Mouse (Mus musculus) monocyte, adult 5-6 weeks (primary cell): ENCODE measurements around the gene Ahnak. TPM values are rescaled to one million over a fixed set of nuclear protein-coding genes. Genes with fewer than 3 reads are reported as not detected.
A peak's percentile ranks its signal among the peaks of the same experiment; 100 is the strongest.

ENCODE experiments used
- ATAC-seq: fragments of 153-309, 156-312 bp; replicated peaks from 2 replicates; pipeline ENCODE4 v1.8.0; 2017; ENCODE audit warnings: mild to moderate bottlenecking; ENCODE audit not compliant: low TSS enrichment, insufficient number of reproducible peaks, severe bottlenecking, poor library complexity, low FRiP score
- total RNA-seq: library from RNA; stranded (forward); fragments of 200-1000, 200-491, 200-594 nt; gene quantifications from 3 replicates; pipeline ENCODE4 v1.2.3, GENCODE M21; 2017

Ahnak gene
- total RNA-seq, 1 experiment from 2014 or later, result 414 TPM

DNA sequence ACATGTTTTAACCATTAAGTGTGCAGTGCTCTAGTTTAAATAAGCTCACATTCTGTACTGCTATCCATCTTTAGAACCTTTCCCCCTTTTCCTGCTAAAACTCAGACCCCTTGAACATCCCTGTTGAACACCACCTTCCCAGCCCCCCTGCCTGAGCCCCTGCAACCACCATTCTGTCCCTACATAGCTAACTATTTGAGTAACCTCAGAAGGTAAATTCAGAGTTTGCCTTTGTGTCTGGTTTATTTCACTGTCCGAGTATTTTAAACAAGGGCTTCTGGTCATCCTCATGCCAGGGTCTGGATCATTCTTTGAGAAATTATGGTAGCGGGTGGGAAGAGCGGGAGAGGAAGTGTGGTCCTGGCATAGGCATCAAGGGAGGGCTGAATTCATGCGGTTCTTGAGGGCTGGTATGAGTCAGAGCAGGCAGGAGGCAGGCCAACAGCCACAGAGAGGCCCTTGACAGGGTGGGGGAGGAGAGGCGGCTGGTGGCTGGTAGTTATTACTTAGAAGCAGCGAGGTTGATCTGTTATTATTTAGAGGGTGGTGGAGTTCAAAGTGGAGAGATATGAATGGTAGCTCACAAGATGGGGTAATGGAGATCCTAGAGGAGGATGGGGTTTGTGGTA, 63.8 kb downstream of the Ahnak start:
- peak; percentile 88 for ATAC-seq

DNA sequence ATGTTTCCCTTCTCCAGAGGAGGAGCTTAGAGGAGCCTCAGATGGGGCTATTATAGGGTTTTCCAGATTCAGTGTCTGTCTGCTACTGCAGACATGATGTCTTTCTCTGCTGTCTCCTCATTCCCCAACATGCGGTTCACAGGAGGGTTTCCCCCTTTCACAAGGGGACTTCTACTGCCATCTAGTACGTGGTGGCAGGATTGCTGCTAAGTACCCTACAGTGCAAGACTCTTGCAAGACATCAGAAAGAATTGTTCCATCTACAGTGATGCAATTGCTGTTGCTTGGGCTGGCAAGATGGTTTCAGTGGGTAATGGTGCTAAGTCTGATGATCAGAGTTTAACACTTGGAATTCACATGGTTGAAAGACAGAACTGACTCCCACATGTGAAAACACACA, 66.1 kb downstream of the Ahnak start:
- ATAC-seq, result peak; percentile 67

DNA sequence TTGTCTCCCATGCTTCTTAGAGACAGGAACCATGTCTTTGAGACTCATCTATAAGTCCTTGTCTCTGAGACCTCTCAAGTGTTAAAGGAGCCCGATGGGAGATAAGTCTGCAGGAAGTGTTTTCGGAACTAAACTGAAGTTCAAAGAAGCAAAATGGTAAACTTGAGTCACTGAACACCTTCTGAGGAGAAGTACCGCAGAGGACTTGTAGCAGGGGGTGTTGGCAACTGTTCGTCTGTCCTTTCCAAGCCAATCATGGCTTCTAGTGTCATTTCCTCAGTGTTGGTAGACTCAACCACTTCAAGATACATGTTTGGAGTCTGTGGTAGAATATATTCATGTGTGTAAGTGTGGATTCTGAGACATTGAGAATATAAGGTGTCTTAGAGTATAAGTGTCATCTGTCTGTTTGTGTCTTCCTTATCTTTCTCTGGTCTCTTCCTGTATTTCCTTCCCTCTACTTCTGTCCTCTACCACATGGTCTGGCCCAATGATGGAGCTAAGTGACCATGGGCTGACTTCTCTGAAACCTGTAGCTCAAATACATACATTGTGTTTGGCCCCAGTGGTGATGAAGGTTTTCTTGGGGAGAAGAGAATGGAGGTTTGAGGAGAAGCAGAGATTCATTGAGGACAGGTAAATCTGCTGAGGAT, 66.7 kb downstream of the Ahnak start:
- no peak for ATAC-seq

DNA sequence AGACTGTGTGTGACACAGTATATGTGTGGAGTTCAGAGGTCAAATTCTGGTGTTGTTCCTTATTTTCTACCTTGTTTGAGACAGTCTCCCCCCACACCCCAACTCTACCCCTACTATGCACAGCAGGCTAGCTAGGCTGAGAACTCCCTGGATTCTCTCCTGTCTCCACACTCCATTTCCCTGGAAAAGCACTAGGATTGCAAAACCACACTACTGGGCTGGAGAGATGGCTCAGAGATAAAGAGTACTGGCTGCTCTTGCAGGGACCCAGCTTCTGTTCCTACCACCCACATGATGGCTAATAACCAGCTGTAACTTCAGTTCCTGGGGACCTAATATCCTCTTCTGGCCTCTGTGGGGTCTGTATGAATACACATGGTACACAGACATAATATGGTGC, 68.6 kb downstream of the Ahnak start:
- no peak for ATAC-seq

DNA sequence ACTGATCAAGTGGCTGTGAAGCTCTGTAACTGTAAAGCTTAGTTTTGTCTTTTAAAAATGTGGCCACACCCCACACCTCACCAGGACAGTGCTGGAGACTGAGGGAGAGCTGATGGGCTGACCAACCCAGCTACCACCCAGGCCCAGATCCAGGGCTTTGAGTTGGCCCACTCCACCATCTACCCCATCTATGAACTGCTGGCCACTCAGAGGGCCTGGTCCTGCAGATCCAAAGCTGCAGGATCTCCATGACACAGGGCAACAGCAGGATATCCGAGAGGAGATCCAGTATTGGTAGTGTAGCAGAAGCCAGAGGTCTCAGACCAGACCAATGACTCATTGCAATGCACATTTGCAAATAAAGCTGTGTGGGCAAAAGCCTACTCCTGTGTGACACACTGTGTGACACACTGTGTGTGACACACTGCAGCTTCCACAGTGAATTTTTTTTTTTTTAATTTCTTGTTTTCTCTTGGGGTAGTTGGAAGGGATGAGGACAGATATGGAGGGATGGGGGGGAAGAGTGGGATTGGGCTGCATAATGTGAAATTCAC, 69.3 kb downstream of the Ahnak start:
- ATAC-seq, result no peak

DNA sequence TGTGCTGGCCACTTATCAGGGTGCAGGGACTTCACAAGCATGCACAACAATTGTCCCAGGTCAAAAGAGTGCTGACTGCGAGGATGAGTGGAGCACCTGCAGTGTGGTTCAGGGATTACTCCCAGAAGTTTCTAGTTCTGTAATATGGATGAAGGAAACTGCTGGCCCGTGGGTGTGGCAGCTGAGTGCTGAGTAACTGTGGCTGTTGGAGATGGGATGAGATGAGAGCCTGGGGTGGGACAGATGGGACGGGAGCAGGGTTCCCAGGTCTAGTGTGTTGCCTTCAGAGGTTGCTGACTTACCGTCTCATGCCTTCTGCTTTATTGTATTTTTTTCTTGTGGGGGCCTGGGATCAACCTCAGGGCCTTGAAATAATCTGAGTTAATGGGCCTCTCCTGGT, 69.9 kb downstream of the Ahnak start:
- ATAC-seq, result no peak

DNA sequence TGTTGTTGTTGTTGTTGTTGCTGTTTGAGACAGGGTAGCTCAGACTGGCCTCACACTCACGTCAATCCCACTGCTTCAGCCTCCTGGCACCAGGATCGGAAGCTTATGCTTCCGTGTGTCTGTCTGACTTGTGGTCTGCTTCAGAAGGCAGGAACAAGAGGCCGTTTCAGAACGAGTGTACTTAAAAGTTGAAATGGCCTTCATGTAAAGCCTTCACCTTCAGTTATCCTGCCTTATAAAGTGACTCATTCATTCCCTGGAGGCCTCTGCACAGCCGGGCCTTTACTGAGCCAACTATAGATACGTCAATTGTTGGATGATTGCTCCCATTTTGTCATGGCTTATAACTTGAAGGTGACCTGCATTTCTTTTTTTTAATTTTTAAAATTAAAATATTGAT, 70.3 kb downstream of the Ahnak start:
- ATAC-seq, result no peak

DNA sequence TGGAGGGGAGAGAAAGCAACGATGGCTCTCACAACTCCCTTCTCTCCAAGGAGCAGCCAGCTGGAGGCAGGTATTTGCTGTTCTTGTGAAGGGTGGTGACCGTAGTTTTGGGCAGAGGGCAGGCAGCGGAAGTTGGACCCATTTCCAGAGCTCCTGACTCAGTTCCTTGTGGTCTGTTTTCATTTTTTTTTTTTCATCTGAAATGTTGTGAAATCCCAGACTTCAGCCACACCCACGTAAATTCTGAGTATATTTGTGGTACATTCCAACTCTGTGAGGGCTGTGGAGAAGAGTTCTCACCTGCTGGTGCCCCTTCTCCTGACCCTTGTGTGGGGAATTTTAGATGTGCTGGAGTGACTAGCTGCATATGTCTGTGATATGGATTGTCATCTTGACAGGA, 71.0 kb downstream of the Ahnak start:
- peak; percentile 37; the same call in 1 of the 2 replicates for ATAC-seq

DNA sequence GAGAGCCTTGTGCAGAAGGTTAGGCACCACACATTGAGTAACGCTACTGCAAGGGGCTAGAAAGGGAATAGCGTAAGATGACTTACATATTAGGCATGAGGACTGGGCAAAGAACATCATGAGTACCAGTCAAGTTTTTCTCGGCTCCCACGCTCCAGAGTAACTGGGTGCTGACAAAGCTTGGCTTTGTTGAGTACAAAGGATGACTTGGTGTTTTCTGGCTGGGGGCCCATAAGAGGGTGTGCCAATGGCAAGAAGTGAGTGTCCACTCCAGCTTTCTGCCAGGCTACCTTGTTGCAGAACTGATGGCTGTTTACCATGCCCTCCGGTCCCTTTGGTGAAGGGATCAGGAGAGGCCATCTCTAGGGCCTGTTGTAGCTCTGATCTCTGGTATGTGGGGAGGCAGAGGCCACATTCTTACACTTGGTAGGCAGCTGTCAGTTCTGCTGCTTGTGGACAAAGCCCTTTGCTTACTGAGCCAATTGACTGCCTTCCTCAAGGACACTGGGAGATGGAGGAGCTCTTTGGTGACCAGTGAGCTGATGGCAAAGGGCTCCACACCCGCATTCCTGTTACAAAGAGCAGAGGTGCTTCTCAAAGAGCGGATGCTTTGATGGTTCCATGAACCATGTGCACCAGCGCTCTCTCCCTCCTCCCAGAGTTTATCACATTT, 72.3 kb downstream of the Ahnak start:
- no peak for ATAC-seq

DNA sequence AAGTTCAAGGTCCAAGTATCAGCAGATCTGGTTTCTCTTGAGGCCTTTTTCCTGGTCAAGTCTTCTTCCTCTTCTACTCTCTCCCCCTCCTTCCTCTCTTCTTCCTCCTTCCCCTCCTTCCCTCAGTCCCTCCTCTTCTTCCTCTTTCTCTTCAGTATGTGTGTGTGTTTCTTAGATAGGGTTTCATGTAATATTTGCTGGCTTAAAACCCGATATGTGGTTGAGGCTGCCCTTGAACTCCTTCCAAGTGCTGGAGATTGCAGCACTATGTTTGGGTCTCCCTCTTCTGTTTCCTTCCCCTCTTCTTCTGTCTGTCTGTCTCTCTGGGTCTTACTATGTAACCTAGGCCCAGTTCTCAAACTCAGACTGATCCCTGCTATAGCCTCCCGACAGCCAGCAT, 73.7 kb downstream of the Ahnak start:
- no peak for ATAC-seq

DNA sequence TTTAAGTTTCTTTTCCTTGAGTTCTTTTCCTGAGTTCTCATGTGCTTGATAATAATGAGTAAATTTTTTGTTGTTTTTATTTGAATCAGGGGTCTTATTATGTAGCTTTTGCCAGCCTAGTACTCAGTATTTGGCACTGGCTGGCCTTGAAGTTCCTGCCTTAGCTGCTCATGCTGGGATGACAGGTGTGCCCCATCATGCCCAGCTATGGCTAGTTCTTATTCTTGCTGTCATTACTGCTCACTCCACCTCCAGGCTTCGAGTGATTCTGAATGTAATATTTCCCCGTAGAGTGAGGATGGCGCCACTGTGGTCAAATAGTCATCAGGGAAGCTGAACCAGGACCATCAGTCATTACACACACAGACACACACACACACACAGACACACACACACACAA, 74.7 kb downstream of the Ahnak start:
- ATAC-seq, result no peak

DNA sequence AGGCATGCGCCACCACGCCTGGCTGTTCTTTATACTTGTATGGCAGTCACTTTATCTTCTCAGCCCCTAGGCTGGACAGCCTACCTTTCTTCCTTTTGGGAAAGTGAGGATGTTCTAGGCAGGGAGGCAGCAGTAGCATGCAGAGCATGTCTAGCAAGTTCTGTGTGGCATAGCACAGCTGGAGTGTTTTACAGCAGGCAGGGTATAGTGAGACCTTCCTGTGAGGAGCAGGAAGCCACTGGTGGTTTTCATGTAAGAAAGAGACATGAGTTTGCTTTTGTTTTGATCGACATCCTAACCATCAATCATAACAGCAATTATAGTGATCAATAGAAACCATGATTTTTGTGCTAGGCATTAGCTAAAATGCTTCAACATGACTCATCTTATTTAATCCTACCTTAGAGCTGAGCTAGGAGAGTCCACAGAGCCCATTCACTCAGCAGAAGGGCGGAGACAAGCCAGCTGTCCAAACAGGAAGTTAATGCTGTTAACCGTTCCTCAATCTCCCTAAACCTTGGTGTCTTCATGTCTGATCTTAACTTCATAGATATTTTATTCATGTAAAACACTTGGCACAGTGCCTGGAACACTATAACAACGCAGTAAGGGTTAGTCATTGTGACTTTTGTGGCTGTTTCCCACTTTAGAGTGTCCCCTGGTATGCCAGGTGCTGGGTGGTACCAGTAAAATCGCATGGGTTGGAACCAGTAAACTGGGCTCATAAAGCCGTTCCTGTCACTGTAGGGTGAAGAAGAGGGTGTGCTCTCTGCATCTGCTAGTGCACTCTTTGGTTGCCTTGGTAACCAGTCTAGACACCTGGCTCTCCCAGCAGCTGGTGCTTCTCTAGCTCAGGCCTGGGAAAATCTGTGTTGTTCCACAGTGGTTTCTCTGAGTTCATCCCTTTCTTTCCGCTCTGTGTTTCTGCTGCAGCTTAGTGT, 76.8 kb downstream of the Ahnak start:
- peak; percentile 60 for ATAC-seq

DNA sequence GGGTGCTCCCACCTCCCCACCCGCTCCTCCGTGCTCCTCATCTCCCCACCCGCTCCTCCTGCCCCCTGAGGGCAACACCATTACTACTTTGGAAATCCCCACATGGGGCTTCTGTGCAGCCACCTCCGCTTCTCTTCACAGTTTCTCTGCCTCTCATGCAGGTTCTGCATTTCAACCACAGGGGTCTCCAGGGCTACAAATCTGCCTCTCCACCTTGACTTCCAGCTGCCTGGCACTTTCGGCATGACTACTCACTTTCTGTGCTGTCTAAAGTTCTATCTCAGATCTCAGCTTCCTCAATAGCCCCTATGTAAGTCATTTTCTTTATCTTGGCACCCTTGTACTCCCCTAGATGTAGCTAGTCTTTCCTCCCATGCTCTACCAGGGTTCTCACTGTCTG, 78.2 kb downstream of the Ahnak start:
- no peak for ATAC-seq

DNA sequence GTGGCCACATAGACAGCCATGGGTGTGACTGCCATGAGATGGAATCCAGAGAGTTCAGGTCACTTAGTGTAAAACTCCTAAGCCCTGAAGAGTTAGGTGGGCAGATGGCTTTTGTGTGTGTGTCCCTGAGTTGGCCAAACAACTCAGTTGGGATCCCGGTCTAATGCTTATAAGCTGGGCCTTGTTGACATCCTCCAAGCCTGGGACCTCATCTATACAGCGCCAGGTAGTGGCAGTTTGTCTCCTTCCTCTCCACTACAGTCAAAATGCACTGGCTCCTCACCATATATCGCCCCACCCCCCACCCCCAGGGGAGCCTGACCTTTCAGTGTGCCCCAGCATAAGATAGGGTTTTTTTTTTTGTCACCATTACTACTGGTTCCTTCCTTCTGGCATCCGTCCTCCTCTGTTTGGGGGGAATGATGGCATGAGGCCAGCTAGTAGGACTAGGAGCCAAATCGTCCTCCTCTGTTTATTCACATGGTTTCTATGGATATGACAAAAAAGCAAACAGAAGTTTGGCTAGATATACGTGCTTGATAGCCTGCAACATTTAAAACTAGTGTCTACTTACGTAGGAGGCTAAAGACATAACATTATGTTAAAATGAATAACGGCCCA, 80.7 kb downstream of the Ahnak start:
- ATAC-seq, result no peak

DNA sequence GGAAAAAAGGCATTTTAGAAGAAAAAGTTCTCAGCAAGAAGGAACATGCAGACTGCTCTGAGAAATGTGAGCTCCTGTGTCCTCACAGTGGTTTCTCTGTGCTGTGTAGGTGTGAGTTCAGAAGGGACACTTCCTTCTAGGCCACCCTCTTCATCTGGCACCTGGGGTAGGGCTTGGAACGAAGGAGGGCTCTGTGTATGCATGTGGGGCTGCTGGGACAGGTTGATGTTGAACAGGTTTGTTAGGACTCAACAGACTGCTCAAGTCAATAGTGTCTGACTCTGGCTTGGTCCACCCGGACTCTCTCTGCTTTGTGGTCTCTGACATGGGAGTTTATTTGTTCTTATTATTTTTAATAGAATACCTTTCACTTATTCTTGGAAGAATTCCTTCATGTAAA, 81.2 kb downstream of the Ahnak start:
- ATAC-seq, result no peak

DNA sequence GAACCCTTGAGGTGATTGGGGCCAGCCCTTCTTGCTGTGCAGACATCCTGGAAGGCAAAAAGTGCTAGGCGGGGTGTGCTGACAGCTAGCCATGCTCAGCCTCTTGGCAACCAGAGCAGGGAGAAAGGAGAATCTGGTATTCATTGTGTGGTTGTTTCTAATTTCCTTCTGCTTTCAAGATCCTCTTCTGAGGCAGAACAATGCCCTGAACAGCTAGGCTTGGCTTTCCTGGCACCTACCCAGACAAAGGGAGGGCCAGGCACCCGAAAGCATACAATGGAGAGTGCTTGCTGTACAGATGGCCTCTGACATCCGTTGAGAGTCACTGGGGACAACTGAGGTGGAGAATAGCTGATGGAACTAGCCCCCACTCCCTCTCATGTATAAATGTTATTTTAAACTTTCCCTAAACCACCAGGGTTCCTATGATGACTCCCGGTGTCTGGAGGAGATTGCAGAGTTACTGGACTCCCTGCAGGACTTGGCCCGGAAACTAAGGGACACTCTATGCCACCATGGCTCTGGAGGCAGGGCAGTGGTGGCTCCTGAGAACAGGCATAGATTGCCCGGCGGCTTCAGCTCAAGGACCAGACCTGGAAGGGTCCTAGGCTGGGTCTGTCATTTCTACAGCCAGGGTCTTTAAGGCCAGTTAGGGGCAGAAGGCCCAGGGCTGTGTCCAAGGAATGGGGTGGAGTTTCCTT, 82.5 kb downstream of the Ahnak start:
- peak; percentile 72 for ATAC-seq

DNA sequence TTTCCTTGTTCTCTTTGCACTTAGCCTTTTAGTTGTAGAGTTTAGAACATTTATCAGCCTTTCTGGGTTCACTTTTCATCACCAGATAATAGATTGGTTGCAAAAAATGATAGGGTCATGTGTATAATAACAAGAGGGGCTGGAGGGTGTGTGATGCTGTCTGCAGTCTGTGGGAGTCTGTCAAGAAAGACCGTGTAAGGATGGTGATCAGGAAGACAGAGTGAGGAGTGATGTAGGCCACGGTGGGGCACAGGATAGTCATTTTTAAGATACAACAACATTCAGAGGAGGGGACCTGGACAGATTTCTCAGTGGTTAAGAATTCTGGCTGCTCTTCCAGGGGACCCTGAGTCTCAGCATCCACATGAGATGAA, 83.1 kb downstream of the Ahnak start:
- no peak for ATAC-seq

DNA sequence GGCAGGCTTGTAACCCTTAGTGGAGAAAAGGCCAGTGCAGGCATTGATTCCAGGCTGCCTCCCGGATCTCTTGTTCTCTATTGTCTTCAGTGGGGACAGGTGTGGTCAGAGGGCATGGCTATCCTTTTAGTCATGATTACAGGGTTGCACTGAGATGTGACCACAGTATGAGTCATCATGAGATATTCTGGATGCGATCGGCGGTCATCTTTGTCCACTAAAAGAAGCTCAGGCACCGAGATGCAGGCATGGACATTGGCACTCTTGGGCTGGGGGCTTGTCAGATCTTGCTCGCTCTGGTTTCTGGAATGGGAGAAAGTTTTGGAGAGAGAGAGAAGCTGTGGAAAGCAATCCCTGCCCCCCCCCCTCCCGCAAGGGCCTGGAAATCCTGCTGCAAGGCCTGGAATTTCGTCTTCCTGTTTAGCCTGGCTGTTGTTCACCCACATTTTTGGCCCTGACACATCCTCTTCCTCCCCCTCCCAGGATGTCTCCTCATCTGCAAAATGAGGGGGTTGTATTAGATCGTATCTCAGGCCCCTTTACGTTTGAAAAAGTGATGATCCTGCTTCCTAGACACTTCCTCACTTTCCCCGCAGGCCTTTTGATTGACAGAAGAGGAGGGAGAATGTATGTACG, 84.8 kb downstream of the Ahnak start:
- no peak for ATAC-seq
